Mouse (Mus musculus) intestine, postnatal 0 days (tissue): Measurements from ENCODE around the gene Tm9sf3. TPM values are rescaled to one million over a fixed set of nuclear protein-coding genes. Genes with fewer than 3 reads are reported as not detected.

Experiments used
- ATAC-seq: fragments of 200-750 bp; cut with Nextera tagmentation; 2 replicates; pipeline ENCODE4 v1.8.0; 2017; ENCODE audit warnings: mild to moderate bottlenecking, moderate TSS enrichment, moderate library complexity
- H3K27ac ChIP-seq: fragments of 300-500 bp; sonication (generic); 2 replicates; pipeline ENCODE4 v1.5.1; 2014; ENCODE audit warnings: mild to moderate bottlenecking, low read depth, low read length, moderate library complexity
- H3K27me3 ChIP-seq: fragments of 300-500 bp; sonication (generic); replicated peaks from 2 replicates; pipeline ENCODE4 v1.6.1; 2014; ENCODE audit warnings: low read length, mixed read lengths; ENCODE audit not compliant: control insufficient read depth, insufficient read depth
- H3K36me3 ChIP-seq: fragments of 300-500 bp; sonication (generic); 2 replicates; pipeline ENCODE4 v1.6.1; 2014; ENCODE audit warnings: mild to moderate bottlenecking, moderate library complexity; ENCODE audit not compliant: control insufficient read depth, insufficient read depth
- H3K4me1 ChIP-seq: fragments of 300-500 bp; sonication (generic); replicated peaks from 2 replicates; pipeline ENCODE4 v1.6.1; 2014; ENCODE audit warnings: antibody characterized with exemption, low read length, mixed read lengths; ENCODE audit not compliant: control insufficient read depth, insufficient read depth
- H3K4me2 ChIP-seq: fragments of 300-500 bp; sonication (generic); replicated peaks from 2 replicates; pipeline ENCODE4 v1.6.1; 2014; ENCODE audit warnings: low read depth, mild to moderate bottlenecking, moderate library complexity
- H3K4me3 ChIP-seq: fragments of 300-500 bp; sonication (generic); 2 replicates; pipeline ENCODE4 v1.5.1; 2014; ENCODE audit warnings: low read depth, low read length
- H3K9ac ChIP-seq: fragments of 300-500 bp; sonication (generic); 2 replicates; pipeline ENCODE4 v1.6.1; 2014; ENCODE audit warnings: mild to moderate bottlenecking, low read depth, low read length
- H3K9me3 ChIP-seq: fragments of 300-500 bp; sonication (generic); 2 replicates; pipeline ENCODE4 v1.6.1; 2016; ENCODE audit warnings: mixed run types; ENCODE audit not compliant: control insufficient read depth
- CTCF ChIP-seq: sonication (generic); IDR thresholded peaks from 2 replicates; pipeline ENCODE4 v1.5.1; 2016; ENCODE audit warnings: low read depth, mild to moderate bottlenecking, control low read depth, antibody characterized with exemption, moderate library complexity
- WGBS: fragments of 180-500 bp; shearing (Covaris S2); extraction: QIAGEN DNeasy Blood & Tissue Kit; methylation state at CpG from one replicate; pipeline ENCODE4 v1.1.7; 2014; 5-methylcytosine and 5-hydroxymethylcytosine counted together
- polyA plus RNA-seq: library from polyadenylated mRNA; unstranded; fragments of >200 nt; fragmentation: Nextera tagmentation; extraction: Ambion mirVana; gene quantifications from 2 replicates; pipeline ENCODE4 v1.2.1, GENCODE M21; 2015

Gene Tm9sf3
- polyA plus RNA-seq, 1 experiment from 2014 or later: 105 TPM

GRCm38 (mm10) chr19:41193379-41193778 is 70.4 kb downstream of the Tm9sf3 start:
- H3K4me1 ChIP-seq: no peaks in the 10 kb centered on the region
- TF ChIP-seq CTCF: no peak
- H3K4me2 ChIP-seq: no peak overlapping the region
- no peaks in the 10 kb centered on the region for H3K27me3 ChIP-seq
- no peak overlapping the region for H3K4me3 ChIP-seq
- H3K27ac ChIP-seq: no peak overlapping the region
- no peak overlapping the region for H3K9ac ChIP-seq
- 90% methylated on average over 1 of the region's 1 CpGs for WGBS
- no peaks in the 10 kb centered on the region for H3K36me3 ChIP-seq
- H3K9me3 ChIP-seq: no peaks in the 10 kb centered on the region
- ATAC-seq: no peak

GRCm38 (mm10) chr19:41192953-41193352 is 70.8 kb downstream of the Tm9sf3 start:
- no peaks in the 10 kb centered on the region for H3K27me3 ChIP-seq
- no peak overlapping the region for H3K4me2 ChIP-seq
- H3K9ac ChIP-seq: no peak overlapping the region
- no peaks in the 10 kb centered on the region for H3K9me3 ChIP-seq
- TF ChIP-seq CTCF: no peak
- H3K27ac ChIP-seq: no peak overlapping the region
- no peaks in the 10 kb centered on the region for H3K4me1 ChIP-seq
- ATAC-seq: no peak
- 81% methylated on average over 4 of the region's 4 CpGs for WGBS
- H3K4me3 ChIP-seq: no peak overlapping the region
- H3K36me3 ChIP-seq: no peaks in the 10 kb centered on the region

- WGBS: 77% methylated on average over 9 of the region's 9 CpGs
- Histone ChIP-seq H3K4me2 (no peak overlapping the region), H3K27ac (no peak overlapping the region), H3K9ac (no peak overlapping the region), H3K4me1 (no peaks in the 10 kb centered on the region), H3K4me3 (no peak overlapping the region), H3K9me3 (no peaks in the 10 kb centered on the region), H3K36me3 (no peaks in the 10 kb centered on the region), H3K27me3 (no peaks in the 10 kb centered on the region)
- no peak for ATAC-seq
- no peak for TF ChIP-seq CTCF
Observed at GRCm38 (mm10) chr19:41191724-41192123, 72.1 kb downstream of the Tm9sf3 start.

GRCm38 (mm10) chr19:41190876-41191434 is 72.8 kb downstream of the Tm9sf3 start:
- no peak overlapping the region for H3K4me3 ChIP-seq
- no peak overlapping the region for H3K27ac ChIP-seq
- no peak for TF ChIP-seq CTCF
- H3K9ac ChIP-seq: no peak overlapping the region
- H3K27me3 ChIP-seq: no peaks in the 10 kb centered on the region
- H3K4me1 ChIP-seq: no peaks in the 10 kb centered on the region
- 67% methylated on average over 6 of the region's 6 CpGs for WGBS
- no peak for ATAC-seq
- H3K36me3 ChIP-seq: no peaks in the 10 kb centered on the region
- no peaks in the 10 kb centered on the region for H3K9me3 ChIP-seq
- no peak overlapping the region for H3K4me2 ChIP-seq

- no peak for TF ChIP-seq CTCF
- ATAC-seq: no peak
- Histone ChIP-seq H3K36me3 (no peaks in the 10 kb centered on the region), H3K4me3 (no peak overlapping the region), H3K4me1 (no peaks in the 10 kb centered on the region), H3K27ac (no peak overlapping the region), H3K9me3 (no peaks in the 10 kb centered on the region), H3K4me2 (no peak overlapping the region), H3K9ac (no peak overlapping the region), H3K27me3 (no peaks in the 10 kb centered on the region)
- WGBS: 33% methylated on average over 6 of the region's 6 CpGs
Observed at GRCm38 (mm10) chr19:41177331-41177730, 86.5 kb downstream of the Tm9sf3 start.

GRCm38 (mm10) chr19:41176881-41177280 is 86.9 kb downstream of the Tm9sf3 start:
- Histone ChIP-seq H3K36me3 (no peaks in the 10 kb centered on the region), H3K4me3 (no peak overlapping the region), H3K9me3 (no peaks in the 10 kb centered on the region), H3K27ac (no peak overlapping the region), H3K27me3 (no peaks in the 10 kb centered on the region), H3K9ac (no peak overlapping the region), H3K4me2 (no peak overlapping the region), H3K4me1 (no peaks in the 10 kb centered on the region)
- no peak for ATAC-seq
- 64% methylated on average over 2 of the region's 2 CpGs for WGBS
- no peak for TF ChIP-seq CTCF

- no peaks in the 10 kb centered on the region for H3K4me1 ChIP-seq
- TF ChIP-seq CTCF: no peak
- 58% methylated on average over 5 of the region's 5 CpGs for WGBS
Observed at GRCm38 (mm10) chr19:41165914-41166235, 97.9 kb downstream of the Tm9sf3 start.

More at GRCm38 (mm10) chr19:41165914-41166235, 97.9 kb downstream of the Tm9sf3 start:
- Histone ChIP-seq H3K9me3 (no peaks in the 10 kb centered on the region), H3K27ac (no peak overlapping the region), H3K27me3 (no peaks in the 10 kb centered on the region), H3K36me3 (no peaks in the 10 kb centered on the region), H3K4me2 (no peak overlapping the region), H3K9ac (no peak overlapping the region), H3K4me3 (no peak overlapping the region)
- no peak for ATAC-seq
